Mouse (Mus musculus) kidney, embryonic 16.5 days (tissue): ENCODE results near the gene Gm13723. TPM values are rescaled to one million over a fixed set of nuclear protein-coding genes. Genes with fewer than 3 reads are reported as not detected.

Experiments used
- ATAC-seq: fragments of 200-750 bp; cut with Nextera tagmentation; 2 replicates; pipeline ENCODE4 v1.8.0; 2017; ENCODE audit warnings: moderate TSS enrichment; ENCODE audit not compliant: low FRiP score, low TSS enrichment
- H3K27ac ChIP-seq: fragments of 300-500 bp; sonication (generic); 2 replicates; pipeline ENCODE4 v1.5.1; 2014; ENCODE audit warnings: low read length
- H3K27me3 ChIP-seq: fragments of 300-500 bp; sonication (generic); 2 replicates; pipeline ENCODE4 v1.6.1; 2014; ENCODE audit warnings: low read length, control low read depth, mixed read lengths; ENCODE audit not compliant: insufficient read depth
- H3K36me3 ChIP-seq: fragments of 300-500 bp; sonication (generic); 2 replicates; pipeline ENCODE4 v1.6.1; 2014; ENCODE audit warnings: low read length, control low read depth, mixed read lengths; ENCODE audit not compliant: insufficient read depth
- H3K4me1 ChIP-seq: fragments of 300-500 bp; sonication (generic); 2 replicates; pipeline ENCODE4 v1.6.1; 2014; ENCODE audit warnings: low read length, control low read depth, mixed read lengths; ENCODE audit not compliant: insufficient read depth
- H3K4me2 ChIP-seq: fragments of 300-500 bp; sonication (generic); replicated peaks from 2 replicates; pipeline ENCODE4 v1.6.1; 2014; ENCODE audit warnings: low read depth, low read length
- H3K4me3 ChIP-seq: fragments of 300-500 bp; sonication (generic); 2 replicates; pipeline ENCODE4 v1.5.1; 2014; ENCODE audit warnings: mild to moderate bottlenecking, low read length
- H3K9ac ChIP-seq: fragments of 300-500 bp; sonication (generic); replicated peaks from 2 replicates; pipeline ENCODE4 v1.6.1; 2014; ENCODE audit warnings: low read length
- H3K9me3 ChIP-seq: fragments of 300-500 bp; sonication (generic); 2 replicates; pipeline ENCODE4 v1.6.1; 2016; ENCODE audit warnings: low read length, control low read depth
- WGBS: fragments of 180-500 bp; shearing (Covaris S2); extraction: QIAGEN DNeasy Blood & Tissue Kit; methylation state at CpG from one replicate; pipeline ENCODE4 v1.1.7; 2014; 5-methylcytosine and 5-hydroxymethylcytosine counted together
- polyA plus RNA-seq: library from polyadenylated mRNA; unstranded; fragments of >200 nt; fragmentation: Nextera tagmentation; extraction: Ambion mirVana; gene quantifications from 2 replicates; pipeline ENCODE4 v1.2.1, GENCODE M21; 2015

Gm13723 gene
- not detected in 2 replicates for polyA plus RNA-seq

GRCm38 (mm10) chr2:86874702-86875101 lies at the start of gene Gm13723:
Gene Gm13723, minus strand, starts transcription at chr2:86874802.
- no peaks in the 10 kb centered on the region for H3K36me3 ChIP-seq
- no peaks in the 10 kb centered on the region for H3K9me3 ChIP-seq
- no peaks in the 10 kb centered on the region for H3K4me1 ChIP-seq
- ATAC-seq = no peak
- H3K27ac ChIP-seq = no peak within 1 kb of the TSS
- H3K9ac ChIP-seq = no peak within 1 kb of the TSS
- 40% methylated on average over 1 of the region's 1 CpGs for WGBS
- no peak within 1 kb of the TSS for H3K4me3 ChIP-seq
- no peak within 1 kb of the TSS for H3K4me2 ChIP-seq
- H3K27me3 ChIP-seq = no peaks in the 10 kb centered on the region

DNA sequence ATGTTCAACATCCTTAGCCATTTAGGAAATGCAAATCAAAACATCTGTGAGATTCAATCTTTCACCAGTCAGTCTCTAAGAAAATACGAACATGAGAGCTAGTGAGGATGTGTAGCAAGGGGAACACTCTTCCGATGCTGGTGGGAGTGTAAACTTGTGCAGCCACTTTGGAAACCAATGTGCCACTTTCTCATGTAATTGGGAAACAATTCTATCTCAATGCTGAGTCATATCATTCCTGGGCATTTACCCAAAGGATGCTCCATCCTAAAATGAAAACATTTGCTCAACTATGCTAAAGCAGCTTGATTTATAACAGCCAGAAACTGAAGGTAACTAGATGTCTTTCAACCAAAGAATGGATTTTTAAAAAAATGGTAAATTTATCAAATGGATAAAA lies 31.0 kb upstream of the Gm13723 start:
- 84% methylated on average over 2 of the region's 2 CpGs for WGBS
- no peaks in the 10 kb centered on the region for H3K4me1 ChIP-seq
- no peak overlapping the region for H3K4me2 ChIP-seq
- H3K9ac ChIP-seq = no peak overlapping the region
- H3K27me3 ChIP-seq = no peaks in the 10 kb centered on the region
- no peaks in the 10 kb centered on the region for H3K36me3 ChIP-seq
- no peak overlapping the region for H3K27ac ChIP-seq
- H3K9me3 ChIP-seq = no peaks in the 10 kb centered on the region
- H3K4me3 ChIP-seq = no peak overlapping the region
- ATAC-seq = no peak

DNA sequence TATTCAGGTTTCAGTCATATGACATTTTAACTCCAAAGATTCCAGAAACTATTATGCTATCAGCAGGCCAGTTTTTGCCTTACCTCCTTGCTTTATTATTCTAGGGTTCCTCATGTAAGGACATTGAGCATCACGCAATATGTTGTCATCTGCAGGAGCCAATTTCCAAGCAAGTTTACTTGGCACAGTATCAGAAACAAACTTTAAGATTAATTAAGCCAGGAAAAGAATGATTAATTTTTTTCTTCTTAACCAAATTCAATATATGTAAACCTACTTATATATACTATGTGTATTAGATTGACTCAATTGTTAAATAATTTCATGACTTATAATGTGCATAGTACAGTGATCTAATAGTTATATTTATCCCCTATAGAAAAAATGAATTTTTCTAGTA lies 17.5 kb upstream of the Gm13723 start, which contains the start of gene Olfr1097:
Gene Olfr1097 (minus strand): TSS at position 101 of the 400 bp plus-strand sequence.
- no peak for ATAC-seq
- Histone ChIP-seq H3K9ac (no peak within 1 kb of the TSS), H3K27ac (no peak within 1 kb of the TSS), H3K27me3 (no peaks in the 10 kb centered on the region), H3K4me2 (no peak within 1 kb of the TSS), H3K4me3 (no peak within 1 kb of the TSS), H3K9me3 (no peaks in the 10 kb centered on the region), H3K4me1 (no peaks in the 10 kb centered on the region), H3K36me3 (no peaks in the 10 kb centered on the region)
- WGBS = 88% methylated on average over 1 of the region's 1 CpGs

DNA sequence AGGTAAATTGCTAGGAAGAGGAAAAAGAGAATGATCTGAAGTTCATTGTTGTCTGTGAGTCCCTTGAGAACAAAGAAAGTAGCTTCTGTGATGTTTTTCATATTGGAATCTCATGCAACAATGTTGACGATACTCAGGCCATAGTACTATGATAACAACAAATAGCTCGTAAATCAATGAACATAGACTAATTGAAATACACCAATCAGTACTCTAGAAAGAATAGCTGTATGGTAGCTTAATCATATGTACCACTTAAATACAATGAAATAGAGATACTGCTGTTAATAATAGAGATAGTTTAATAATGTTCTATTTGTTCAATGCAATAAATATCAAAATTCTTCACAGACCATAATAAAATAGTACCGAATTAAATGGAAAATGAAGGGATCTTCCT lies 23.0 kb downstream of the Gm13723 start, which contains the start of gene Olfr1095:
Gene Olfr1095 (minus strand): TSS at position 101 of the 400 bp plus-strand sequence.
- Histone ChIP-seq H3K9ac (no peak within 1 kb of the TSS), H3K27ac (no peak within 1 kb of the TSS), H3K27me3 (no peaks in the 10 kb centered on the region), H3K9me3 (no peaks in the 10 kb centered on the region), H3K4me3 (no peak within 1 kb of the TSS), H3K4me2 (no peak within 1 kb of the TSS), H3K36me3 (no peaks in the 10 kb centered on the region), H3K4me1 (no peaks in the 10 kb centered on the region)
- WGBS = 90% methylated on average over 3 of the region's 3 CpGs
- ATAC-seq = no peak

DNA sequence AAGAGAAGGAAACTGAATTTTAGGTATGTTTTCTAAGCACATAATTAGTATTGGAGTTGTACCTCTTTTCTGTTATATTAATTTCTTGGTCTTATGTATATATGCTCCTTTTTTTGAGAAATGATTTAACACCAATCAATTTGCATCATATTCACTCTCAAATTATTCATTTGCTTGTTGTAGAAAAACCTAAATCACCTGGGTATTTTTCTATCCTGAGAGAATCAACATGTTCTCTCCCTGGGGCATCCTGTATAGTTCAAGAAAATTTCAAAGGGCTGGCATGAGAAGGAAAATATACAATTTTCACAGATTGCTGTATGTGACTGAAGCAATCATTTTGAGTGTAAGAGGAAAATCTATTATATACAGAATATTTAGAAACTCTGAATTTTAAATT lies 50.2 kb downstream of the Gm13723 start, which contains the start of gene Olfr1094:
Gene Olfr1094 (plus strand): TSS at position 301 of the 400 bp plus-strand sequence.
- Histone ChIP-seq H3K27ac (no peak within 1 kb of the TSS), H3K9ac (no peak within 1 kb of the TSS), H3K27me3 (no peaks in the 10 kb centered on the region), H3K36me3 (no peaks in the 10 kb centered on the region), H3K9me3 (no peaks in the 10 kb centered on the region), H3K4me3 (no peak within 1 kb of the TSS), H3K4me1 (no peaks in the 10 kb centered on the region), H3K4me2 (no peak within 1 kb of the TSS)
- ATAC-seq = no peak

Other genes with a start within 250 kb of the Gm13723 start
- not detected in 2 replicates for gene Olfr1084, start 235.1 kb downstream of the Gm13723 start, polyA plus RNA-seq
- gene Olfr1085, start 212.8 kb downstream of the Gm13723 start, polyA plus RNA-seq = not detected in 2 replicates
- gene Olfr1086, start 194.7 kb downstream of the Gm13723 start, polyA plus RNA-seq = not detected in 2 replicates
- not detected in 2 replicates for gene Olfr1087, start 176.4 kb downstream of the Gm13723 start, polyA plus RNA-seq
- not detected in 2 replicates for gene Olfr1089, start 141.1 kb downstream of the Gm13723 start, polyA plus RNA-seq
- gene Olfr1090, start 115.8 kb downstream of the Gm13723 start, polyA plus RNA-seq = not detected in 2 replicates
- not detected in 2 replicates for gene Olfr1093, start 92.3 kb downstream of the Gm13723 start, polyA plus RNA-seq
- not detected in 2 replicates for gene Olfr141, start 64.8 kb downstream of the Gm13723 start, polyA plus RNA-seq
- not detected in 2 replicates for gene Olfr1094, start 50.1 kb downstream of the Gm13723 start, polyA plus RNA-seq
- not detected in 2 replicates for gene Olfr1095, start 23.1 kb downstream of the Gm13723 start, polyA plus RNA-seq
- not detected in 2 replicates for gene Olfr1097, start 17.4 kb upstream of the Gm13723 start, polyA plus RNA-seq
- not detected in 2 replicates for gene Olfr1098, start 49.7 kb upstream of the Gm13723 start, polyA plus RNA-seq
- gene Olfr1099, start 85.9 kb upstream of the Gm13723 start, polyA plus RNA-seq = not detected in 2 replicates
- not detected in 2 replicates for gene Olfr1100, start 105.2 kb upstream of the Gm13723 start, polyA plus RNA-seq
- gene Olfr1101, start 116.4 kb upstream of the Gm13723 start, polyA plus RNA-seq = not detected in 2 replicates
- gene Olfr1102, start 123.6 kb upstream of the Gm13723 start, polyA plus RNA-seq = not detected in 2 replicates
- not detected in 2 replicates for gene Olfr1104, start 152.3 kb upstream of the Gm13723 start, polyA plus RNA-seq
- not detected in 2 replicates for gene Olfr1105, start 161.7 kb upstream of the Gm13723 start, polyA plus RNA-seq
- gene Olfr1106, start 177.5 kb upstream of the Gm13723 start, polyA plus RNA-seq = not detected in 2 replicates
- gene Olfr1107, start 201.0 kb upstream of the Gm13723 start, polyA plus RNA-seq = not detected in 2 replicates
- gene Olfr1109, start 221.2 kb upstream of the Gm13723 start, polyA plus RNA-seq = not detected in 2 replicates
- not detected in 2 replicates for gene Olfr259, start 239.8 kb upstream of the Gm13723 start, polyA plus RNA-seq